ENCODE assay signal across 15 mouse cellular contexts in genomic region chr10:61150616-61151015, GRCm38 (mm10). TPM values are rescaled to one million over a fixed set of nuclear protein-coding genes. Genes with fewer than 3 reads are reported as not detected.
A peak's percentile ranks its signal among the peaks of the same experiment; 100 is the strongest.
DNase-seq lines count a peak whose midpoint lies in the region; ATAC-seq lines count a peak whose summit lies in the region.
"Had no signal": no experiment of that assay in that cellular context is flagged by ENCODE, and none has a peak within 500 bp of the region (broad histone marks: within the 10 kb centered on the region; RNA-seq: fewer than 3 reads in every experiment).

No protein-coding gene starts in this region.

- H3K4me2 ChIP-seq in lung, embryonic 15.5 days = no peak overlapping the region
- H3K4me2 ChIP-seq in embryonic facial prominence, embryonic 14.5 days (ENCODE audit: low read depth, low read length) = no peak overlapping the region
- H3K4me2 ChIP-seq: hindbrain, embryonic 14.5 days; liver, embryonic 15.5 days; midbrain, embryonic 12.5 days had no signal

- peak overlapping the region; percentile 35; the same call in 1 of the 2 replicates for H3K27ac ChIP-seq in lung, embryonic 15.5 days
- H3K27ac ChIP-seq in embryonic facial prominence, embryonic 14.5 days (replicated peaks; ENCODE audit: low read depth, low read length) = no peak overlapping the region
- H3K27ac ChIP-seq: hindbrain, embryonic 14.5 days; liver, embryonic 15.5 days; midbrain, embryonic 12.5 days had no signal

- H3K36me3 ChIP-seq in lung, embryonic 15.5 days = no peaks in the 10 kb centered on the region
- H3K36me3 ChIP-seq in embryonic facial prominence, embryonic 14.5 days (ENCODE audit: control insufficient read depth, insufficient read depth, low read length) = no peaks in the 10 kb centered on the region
- H3K36me3 ChIP-seq: liver, embryonic 15.5 days; midbrain, embryonic 12.5 days had no signal

- H3K4me3 ChIP-seq in lung, embryonic 15.5 days = no peak overlapping the region
- no peak overlapping the region for H3K4me3 ChIP-seq in embryonic facial prominence, embryonic 14.5 days (ENCODE audit: low read depth, low read length)
- H3K4me3 ChIP-seq: liver, embryonic 15.5 days; midbrain, embryonic 12.5 days had no signal

- no peak for ATAC-seq in lung, embryonic 15.5 days (ENCODE audit: borderline replicate concordance, extremely low read depth, low FRiP score, low TSS enrichment)
- no peak for ATAC-seq in embryonic facial prominence, embryonic 14.5 days (ENCODE audit: low read depth)

- no peaks in the 10 kb centered on the region for H3K9me3 ChIP-seq in lung, embryonic 15.5 days
- H3K9me3 ChIP-seq in embryonic facial prominence, embryonic 14.5 days (ENCODE audit: control insufficient read depth, low read length) = no peaks in the 10 kb centered on the region
- H3K9me3 ChIP-seq: liver, embryonic 15.5 days; midbrain, embryonic 12.5 days had no signal

- WGBS in lung, embryonic 15.5 days = 27% methylated on average over 6 of the region's 6 CpGs
- WGBS in embryonic facial prominence, embryonic 14.5 days = 42% methylated on average over 6 of the region's 6 CpGs

- H3K4me1 ChIP-seq in lung, embryonic 15.5 days = peaks cover 14% of the 10 kb centered on the region
- peaks cover 1% of the 10 kb centered on the region for H3K4me1 ChIP-seq in embryonic facial prominence, embryonic 14.5 days (ENCODE audit: control insufficient read depth, insufficient read depth, low read length)

- peak; percentile 23 for DNase-seq in embryo, embryonic 10 days (ENCODE audit: low spot score)
- DNase-seq in embryo, embryonic 9.5 days (ENCODE audit: extremely low spot score) = no peak
- DNase-seq in lung, postnatal 36 days = no peak
- peak; percentile 13 for DNase-seq in adrenal gland, postnatal 25 days
- DNase-seq in embryonic facial prominence, embryonic 14.5 days (ENCODE audit: low spot score) = peak; percentile 89
- no peak for DNase-seq in gastrocnemius, postnatal 10 days
- DNase-seq in B cell, adult 2 months = no peak
- DNase-seq: cerebellum, adult 11-12 months; kidney, adult 8-10 months; thymus, adult 2 months had no signal

- H3K9ac ChIP-seq in lung, embryonic 15.5 days = no peak overlapping the region
- H3K9ac ChIP-seq in embryonic facial prominence, embryonic 14.5 days (ENCODE audit: low read depth, low read length) = no peak overlapping the region
- H3K9ac ChIP-seq: hindbrain, embryonic 14.5 days; liver, embryonic 15.5 days; midbrain, embryonic 12.5 days had no signal

- no peaks in the 10 kb centered on the region for H3K27me3 ChIP-seq in lung, embryonic 15.5 days
- H3K27me3 ChIP-seq in embryonic facial prominence, embryonic 14.5 days (replicated peaks; ENCODE audit: control insufficient read depth, insufficient read depth, low read length) = no peaks in the 10 kb centered on the region
- H3K27me3 ChIP-seq: midbrain, embryonic 12.5 days had no signal

RNA-seq across cellular contexts. Expression of gene Sgpl1, which starts 3.1 kb away (rescaled TPM):
- 59.6 and 62.7 TPM in 2 replicates for polyA plus RNA-seq in lung, embryonic 15.5 days (2015; fragmentation: Nextera tagmentation; extraction: Ambion mirVana)
- 77.3 and 82.4 TPM in 2 replicates for total RNA-seq in adrenal gland, postnatal 25 days (2021)
- polyA plus RNA-seq in embryonic facial prominence, embryonic 14.5 days (2014; fragmentation: Nextera tagmentation; extraction: Ambion mirVana) = 64.3 and 73.8 TPM in 2 replicates
- total RNA-seq in gastrocnemius, postnatal 10 days (2021) = 10 to 100 TPM; 16.6 to 19.5 TPM

RNA-seq across cellular contexts. Expression of gene Tbata, which starts 21.1 kb away (rescaled TPM):
- polyA plus RNA-seq in lung, embryonic 15.5 days (2015; fragmentation: Nextera tagmentation; extraction: Ambion mirVana) = 5.7 and 17.0 TPM in 2 replicates
- total RNA-seq in adrenal gland, postnatal 25 days (2021) = not detected in 2 replicates
- 0.29 and 1.2 TPM in 2 replicates for polyA plus RNA-seq in embryonic facial prominence, embryonic 14.5 days (2014; fragmentation: Nextera tagmentation; extraction: Ambion mirVana)
- total RNA-seq in gastrocnemius, postnatal 10 days (2021) = not detected
- total RNA-seq: common myeloid progenitor, adult 5-6 weeks had no signal
- polyA plus RNA-seq: hindbrain, embryonic 14.5 days; liver, embryonic 15.5 days; midbrain, embryonic 12.5 days had no signal

Comparison
In these comparisons a context has a peak if more than half of its experiments do, and no peak if none do; other contexts are left out.
1. DNase-seq: peak in embryo, embryonic 10 days (single experiment), adrenal gland, postnatal 25 days (single experiment) and embryonic facial prominence, embryonic 14.5 days (single experiment); none in embryo, embryonic 9.5 days (single experiment), lung, postnatal 36 days (single experiment), gastrocnemius, postnatal 10 days (single experiment) and B cell, adult 2 months (0 of 2).